ENCODE assay signal across 27 mouse cellular contexts in the genomic region with DNA sequence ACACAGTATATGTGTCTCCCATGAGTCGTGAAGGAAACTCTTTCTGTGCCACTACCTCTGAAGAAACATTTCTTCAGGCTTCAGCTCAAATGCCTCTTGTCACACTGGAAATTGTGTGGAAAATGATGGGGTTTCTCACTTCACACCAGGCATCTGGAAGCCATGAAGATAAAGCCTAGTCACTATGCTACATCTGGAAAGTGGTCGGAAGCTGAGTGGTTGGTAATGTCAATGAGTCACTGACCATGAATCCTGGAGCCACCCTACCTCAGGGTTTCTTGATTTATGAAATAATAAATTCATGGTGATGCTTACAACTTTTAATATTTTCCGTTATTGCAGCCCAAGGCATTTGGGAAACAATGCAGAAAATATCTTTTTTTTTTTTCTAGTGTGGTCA. TPM values are rescaled to one million over a fixed set of nuclear protein-coding genes. Genes with fewer than 3 reads are reported as not detected.
A peak's percentile ranks its signal among the peaks of the same experiment; 100 is the strongest.
DNase-seq lines count a peak whose midpoint lies in the region; ATAC-seq lines count a peak whose summit lies in the region.
"Had no signal": no experiment of that assay in that cellular context is flagged by ENCODE, and none has a peak within 500 bp of the region (broad histone marks: within the 10 kb centered on the region; RNA-seq: fewer than 3 reads in every experiment).

No protein-coding gene starts in this region.

- H3K27ac ChIP-seq in hindbrain, embryonic 10.5 days, result no peak overlapping the region
- H3K27ac ChIP-seq in hindbrain, embryonic 11.5 days (ENCODE audit: low read depth, low read length), result no peak overlapping the region
- H3K27ac ChIP-seq: embryonic facial prominence, embryonic 10.5 days; embryonic facial prominence, embryonic 12.5 days; forebrain, embryonic 10.5 days; forebrain, embryonic 12.5 days had no signal

- H3K9me3 ChIP-seq in hindbrain, embryonic 10.5 days, result no peaks in the 10 kb centered on the region
- no peaks in the 10 kb centered on the region for H3K9me3 ChIP-seq in hindbrain, embryonic 11.5 days (ENCODE audit: control insufficient read depth, low read length)
- H3K9me3 ChIP-seq: embryonic facial prominence, embryonic 10.5 days; embryonic facial prominence, embryonic 12.5 days; forebrain, embryonic 10.5 days; forebrain, embryonic 12.5 days; G1E had no signal

- H3K4me1 ChIP-seq in hindbrain, embryonic 10.5 days (replicated peaks), result no peaks in the 10 kb centered on the region
- H3K4me1 ChIP-seq in hindbrain, embryonic 11.5 days (replicated peaks; ENCODE audit: control insufficient read depth, insufficient read depth, low read length), result no peaks in the 10 kb centered on the region
- H3K4me1 ChIP-seq: embryonic facial prominence, embryonic 10.5 days; embryonic facial prominence, embryonic 12.5 days; forebrain, embryonic 10.5 days; forebrain, embryonic 12.5 days had no signal

- H3K27me3 ChIP-seq in hindbrain, embryonic 10.5 days (ENCODE audit: insufficient read depth, poor library complexity, severe bottlenecking), result no peaks in the 10 kb centered on the region
- H3K27me3 ChIP-seq in hindbrain, embryonic 11.5 days (ENCODE audit: control insufficient read depth, insufficient read depth, low read length), result no peaks in the 10 kb centered on the region
- H3K27me3 ChIP-seq: CH12.LX; embryonic facial prominence, embryonic 12.5 days; forebrain, embryonic 12.5 days had no signal

- DNase-seq in 3T3-L1 (ENCODE audit: low read depth, low spot score), result peak; percentile 87
- DNase-seq in 416B (ENCODE audit: low read depth), result peak; percentile 80
- DNase-seq in NIH3T3 (ENCODE audit: low read depth), result peak; percentile 66
- no peak for DNase-seq in cerebellum, adult 11 months
- no peak for DNase-seq in hindbrain, embryonic 10.5 days (ENCODE audit: low spot score)
- DNase-seq in hindbrain, embryonic 11.5 days (ENCODE audit: low spot score), result no peak
- DNase-seq: adrenal gland, adult 2 months; adrenal gland, postnatal 10 days; adrenal gland, postnatal 25 days; cerebellum, adult 11-12 months; cerebellum, adult 2 months; cerebellum, adult 9-10 months; cerebellum, postnatal 10 days; cerebellum, postnatal 25 days had no signal

- H3K4me3 ChIP-seq in hindbrain, embryonic 10.5 days, result no peak overlapping the region
- H3K4me3 ChIP-seq in hindbrain, embryonic 11.5 days (ENCODE audit: low read depth, low read length), result no peak overlapping the region
- H3K4me3 ChIP-seq: embryonic facial prominence, embryonic 10.5 days; embryonic facial prominence, embryonic 12.5 days; forebrain, embryonic 10.5 days; forebrain, embryonic 12.5 days had no signal

- ATAC-seq in hindbrain, embryonic 11.5 days (ENCODE audit: low FRiP score), result no peak
- ATAC-seq: CD4-positive, CD25-positive, alpha-beta regulatory T cell, adult 4 months; forebrain, embryonic 14.5 days; forebrain, embryonic 16.5 days had no signal

- WGBS in hindbrain, embryonic 10.5 days, result 90% methylated on average over 3 of the region's 3 CpGs
- WGBS in hindbrain, embryonic 11.5 days, result 95% methylated on average over 3 of the region's 3 CpGs

- no peaks in the 10 kb centered on the region for H3K36me3 ChIP-seq in hindbrain, embryonic 10.5 days
- no peaks in the 10 kb centered on the region for H3K36me3 ChIP-seq in hindbrain, embryonic 11.5 days (ENCODE audit: control insufficient read depth, insufficient read depth, low read length)
- H3K36me3 ChIP-seq: embryonic facial prominence, embryonic 10.5 days; embryonic facial prominence, embryonic 12.5 days; forebrain, embryonic 10.5 days; forebrain, embryonic 12.5 days; G1E had no signal

- no peak overlapping the region for H3K4me2 ChIP-seq in hindbrain, embryonic 11.5 days (replicated peaks; ENCODE audit: low read depth, low read length)
- H3K4me2 ChIP-seq: embryonic facial prominence, embryonic 12.5 days; forebrain, embryonic 12.5 days had no signal

- no peak overlapping the region for H3K9ac ChIP-seq in hindbrain, embryonic 11.5 days (ENCODE audit: low read depth, low read length)
- H3K9ac ChIP-seq: embryonic facial prominence, embryonic 12.5 days; forebrain, embryonic 12.5 days had no signal

RNA-seq across cellular contexts. Expression of a gene that starts 51.5 kb away (rescaled TPM):
- not detected in 2 replicates for polyA plus RNA-seq in hindbrain, embryonic 10.5 days (2016; fragmentation: Nextera tagmentation; extraction: Ambion mirVana)
- not detected in 2 replicates for polyA plus RNA-seq in hindbrain, embryonic 11.5 days (2014; fragmentation: Nextera tagmentation; extraction: Ambion mirVana)
- polyA plus RNA-seq: brain, embryonic 14.5 days; CD4-positive, CD25-positive, alpha-beta regulatory T cell, adult 4 months; cerebellum, adult 2 months; cortical plate, adult 2 months; embryonic facial prominence, embryonic 10.5 days; embryonic facial prominence, embryonic 12.5 days; embryonic facial prominence, embryonic 14.5 days; forebrain, embryonic 10.5 days; forebrain, embryonic 12.5 days; forebrain, embryonic 14.5 days; forebrain, embryonic 16.5 days; frontal cortex, adult 2 months; G1E had no signal

Comparison
In these comparisons a context has a peak if more than half of its experiments do, and no peak if none do; other contexts are left out.
1. DNase-seq: peak in 3T3-L1 (single experiment), 416B (single experiment) and NIH3T3 (single experiment); none in cerebellum, adult 11 months (single experiment), hindbrain, embryonic 10.5 days (single experiment) and hindbrain, embryonic 11.5 days (single experiment).